Mouse (Mus musculus) midbrain, embryonic 12.5 days (tissue): ENCODE data around the gene Lcn2. TPM values are rescaled to one million over a fixed set of nuclear protein-coding genes. Genes with fewer than 3 reads are reported as not detected.
A peak's percentile ranks its signal among the peaks of the same experiment; 100 is the strongest.

ENCODE experiments used
- ATAC-seq: fragments of 200-750 bp; cut with Nextera tagmentation; 2 replicates; pipeline ENCODE4 v1.8.0; 2017; ENCODE audit warnings: low read depth, moderate TSS enrichment, moderate library complexity; ENCODE audit not compliant: low FRiP score
- H3K27ac ChIP-seq: fragments of 300-500 bp; sonication (generic); replicated peaks from 2 replicates; pipeline ENCODE4 v1.5.1; 2016; ENCODE audit warnings: mild to moderate bottlenecking
- H3K27me3 ChIP-seq: fragments of 300-500 bp; sonication (generic); 2 replicates; pipeline ENCODE4 v1.6.1; 2016; ENCODE audit warnings: mild to moderate bottlenecking
- H3K36me3 ChIP-seq: fragments of 300-500 bp; sonication (generic); 2 replicates; pipeline ENCODE4 v1.6.1; 2016
- H3K4me1 ChIP-seq: fragments of 300-500 bp; sonication (generic); 2 replicates; pipeline ENCODE4 v1.6.1; 2016
- H3K4me2 ChIP-seq: fragments of 300-500 bp; sonication (generic); replicated peaks from 2 replicates; pipeline ENCODE4 v1.6.1; 2016; ENCODE audit warnings: mild to moderate bottlenecking, moderate library complexity
- H3K4me3 ChIP-seq: fragments of 300-500 bp; sonication (generic); 2 replicates; pipeline ENCODE4 v1.5.1; 2016; ENCODE audit warnings: mild to moderate bottlenecking
- H3K9ac ChIP-seq: fragments of 300-500 bp; sonication (generic); replicated peaks from 2 replicates; pipeline ENCODE4 v1.6.1; 2016; ENCODE audit warnings: mild to moderate bottlenecking, moderate library complexity
- H3K9me3 ChIP-seq: fragments of 300-500 bp; sonication (generic); 2 replicates; pipeline ENCODE4 v1.6.1; 2016; ENCODE audit warnings: mild to moderate bottlenecking
- WGBS: fragments of 180-500 bp; shearing (Covaris S2); methylation state at CpG from one replicate; pipeline ENCODE4 v1.1.7; 2016; 5-methylcytosine and 5-hydroxymethylcytosine counted together
- polyA plus RNA-seq: library from polyadenylated mRNA; unstranded; fragments of >200 nt; fragmentation: Nextera tagmentation; extraction: Ambion mirVana; gene quantifications from 2 replicates; pipeline ENCODE4 v1.2.1, GENCODE M21; 2016

Lcn2 gene
- 0.60 TPM in 2 replicates for polyA plus RNA-seq

DNA sequence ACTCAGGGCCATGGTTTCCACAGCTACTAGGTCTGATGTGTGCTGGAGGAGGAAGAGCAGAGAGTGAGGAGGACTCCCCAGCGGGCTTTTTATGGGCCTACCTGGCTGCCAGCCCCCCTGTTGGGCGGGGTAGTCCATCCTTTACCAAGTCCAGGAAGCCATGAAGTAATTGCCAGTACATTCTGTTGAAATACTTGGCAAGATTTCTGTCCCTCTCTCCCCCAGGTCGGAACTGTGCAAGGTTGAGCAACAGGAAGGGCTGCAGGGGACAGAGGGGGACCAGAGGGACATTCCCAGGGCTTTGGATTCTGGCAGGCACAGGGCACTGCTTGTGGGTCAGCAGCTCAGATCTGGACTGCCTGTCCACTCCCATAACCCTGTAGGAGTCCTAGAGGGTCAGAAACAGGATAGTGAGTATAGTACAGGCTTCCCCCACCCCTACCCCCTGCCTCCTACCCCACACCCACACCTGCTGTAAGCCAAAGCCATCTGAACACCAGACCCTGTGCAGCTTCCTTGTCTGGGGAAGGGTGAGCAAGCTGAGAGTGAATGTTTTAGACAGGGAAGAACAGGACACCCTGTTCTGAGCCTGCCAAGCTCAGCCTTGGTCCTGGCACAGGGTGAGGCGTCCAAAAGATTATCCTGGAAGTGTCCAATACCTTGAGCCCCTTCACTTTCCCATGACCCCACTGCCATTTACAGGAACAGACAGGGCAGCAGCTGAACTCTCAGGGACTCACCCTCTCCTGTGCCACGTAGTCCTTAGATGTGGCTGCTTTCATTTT, at the start of gene Lcn2:
Gene Lcn2, minus strand, starts transcription at position 547 of the 785 bp plus-strand sequence.
- no peak within 1 kb of the TSS for H3K4me2 ChIP-seq
- no peak for ATAC-seq
- H3K27ac ChIP-seq, result no peak within 1 kb of the TSS
- H3K9me3 ChIP-seq, result no peaks in the 10 kb centered on the region
- no peak within 1 kb of the TSS for H3K4me3 ChIP-seq
- no peak within 1 kb of the TSS; the same call in 1 of the 2 replicates for H3K9ac ChIP-seq
- no peaks in the 10 kb centered on the region for H3K4me1 ChIP-seq
- no peaks in the 10 kb centered on the region for H3K36me3 ChIP-seq
- WGBS, result 63% methylated on average over 5 of the region's 5 CpGs
- H3K27me3 ChIP-seq, result peaks cover 41% of the 10 kb centered on the region

DNA sequence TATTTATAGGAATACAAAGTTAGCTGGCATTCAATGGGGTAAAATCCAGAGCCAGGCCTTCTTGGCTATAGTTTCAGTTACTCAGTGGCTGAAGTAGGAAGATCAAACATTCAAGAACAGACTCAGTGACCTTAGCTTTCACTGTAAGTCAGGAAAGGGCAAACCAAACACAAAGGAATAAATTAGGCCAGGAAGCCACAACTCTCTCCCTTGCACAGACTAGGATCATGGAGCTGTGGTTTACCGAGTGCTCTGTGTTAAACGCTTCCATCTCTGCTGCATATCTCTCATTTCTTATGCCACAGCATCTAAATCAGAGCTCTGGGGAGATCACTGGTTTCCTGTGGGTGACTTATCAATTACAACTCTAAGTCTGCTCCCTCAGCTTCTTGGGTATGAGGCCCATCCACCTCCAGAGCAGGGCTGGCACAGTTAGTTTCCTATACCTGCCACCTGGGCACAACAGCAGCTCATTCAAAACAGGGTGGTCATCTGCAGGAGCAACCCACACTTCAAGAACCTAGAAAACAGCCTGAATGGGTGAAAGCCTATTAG, 49.6 kb upstream of the Lcn2 start:
- WGBS, result 49% methylated on average over 2 of the region's 2 CpGs
- no peaks in the 10 kb centered on the region for H3K9me3 ChIP-seq
- ATAC-seq, result no peak
- peaks cover 40% of the 10 kb centered on the region for H3K4me1 ChIP-seq
- H3K4me2 ChIP-seq, result no peak overlapping the region
- no peaks in the 10 kb centered on the region for H3K27me3 ChIP-seq
- H3K4me3 ChIP-seq, result no peak overlapping the region
- H3K9ac ChIP-seq, result no peak overlapping the region; the same call in 1 of the 2 replicates
- H3K27ac ChIP-seq, result 0 out of 2 replicates have a peak overlapping the region, but pooled peaks have one; percentile 15
- no peaks in the 10 kb centered on the region for H3K36me3 ChIP-seq

DNA sequence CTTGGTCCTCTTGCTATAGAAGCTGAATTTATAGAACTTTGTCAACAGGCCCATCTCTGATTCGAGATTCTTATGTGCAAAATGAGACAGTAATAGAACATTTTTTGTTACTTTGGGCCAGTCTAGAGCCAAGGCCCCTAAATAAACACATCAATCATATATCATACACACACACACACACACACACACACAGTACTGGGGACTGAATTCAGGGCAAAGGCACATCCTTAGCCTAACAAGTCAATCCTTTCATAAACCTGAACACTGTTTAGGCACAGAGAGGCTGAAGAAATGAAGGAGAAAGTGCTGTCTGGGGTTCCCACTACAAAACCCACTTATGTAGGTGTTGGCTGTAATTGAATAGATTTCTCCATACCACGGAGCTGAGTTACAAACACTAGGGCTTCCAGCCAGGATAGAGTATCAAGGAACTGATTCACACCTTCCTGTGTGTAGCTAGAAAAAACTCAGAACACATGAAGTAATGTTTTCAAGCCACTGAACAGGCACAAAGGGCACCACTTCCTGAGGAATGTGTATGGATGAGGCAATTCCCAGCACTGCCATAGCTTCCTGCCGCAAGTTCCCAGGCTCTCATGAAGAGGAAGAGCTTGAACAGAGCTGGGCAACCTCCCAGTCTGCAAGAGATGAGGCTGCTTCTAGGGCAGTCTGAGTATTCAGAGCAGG, 48.8 kb upstream of the Lcn2 start:
- 60% methylated on average over 3 of the region's 3 CpGs for WGBS
- Histone ChIP-seq H3K4me2 (no peak overlapping the region), H3K9me3 (no peaks in the 10 kb centered on the region), H3K27ac (peak overlapping the region; percentile 36; the same call in 1 of the 2 replicates), H3K27me3 (no peaks in the 10 kb centered on the region), H3K9ac (no peak overlapping the region), H3K4me1 (peaks cover 40% of the 10 kb centered on the region), H3K36me3 (no peaks in the 10 kb centered on the region), H3K4me3 (no peak overlapping the region)
- no peak for ATAC-seq

DNA sequence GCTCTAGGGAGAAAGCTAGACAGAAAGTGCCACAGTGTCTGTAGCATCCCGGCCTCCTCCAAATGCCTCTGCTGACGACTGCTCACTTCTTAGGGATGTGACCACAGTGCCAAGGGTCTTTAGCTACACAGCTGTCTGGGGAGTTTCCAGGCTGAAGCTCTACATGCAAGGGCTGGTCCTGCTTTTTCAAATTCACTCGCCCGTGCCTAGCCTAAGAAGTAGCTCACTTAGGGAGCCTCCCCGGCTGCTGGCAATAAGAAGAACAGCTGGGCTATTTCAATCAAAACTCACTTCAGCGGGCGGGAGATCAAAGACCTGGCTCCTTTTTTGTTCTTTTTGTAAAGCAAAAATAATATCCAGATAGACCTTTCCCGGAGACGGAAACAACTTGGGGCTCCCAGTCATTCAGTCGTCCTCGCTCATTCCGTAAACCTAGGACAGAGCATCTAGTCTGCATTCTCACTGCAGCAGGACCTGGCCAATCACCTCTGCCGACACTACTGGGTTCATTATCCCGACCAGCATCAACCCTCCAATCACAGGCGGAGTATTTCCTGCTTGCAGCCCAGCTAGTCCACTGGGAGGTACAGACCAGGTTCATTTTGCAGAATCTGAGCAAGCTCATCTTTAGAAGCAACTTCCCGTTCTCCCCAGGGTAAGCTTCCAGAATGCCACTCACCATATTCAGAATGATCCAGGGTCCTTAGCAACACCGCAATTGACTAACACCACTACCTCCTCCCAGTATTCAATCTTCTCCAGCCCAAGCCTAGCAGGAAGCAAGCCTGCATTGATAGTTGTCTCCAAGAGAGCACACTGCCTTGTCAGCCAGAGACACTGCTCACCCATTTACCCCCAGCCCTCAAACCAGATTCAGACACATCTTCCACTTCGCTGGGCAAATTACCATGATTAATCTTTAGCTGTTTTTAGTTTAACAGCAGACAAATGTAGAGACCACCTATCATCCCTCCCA, 42.9 kb upstream of the Lcn2 start:
- H3K36me3 ChIP-seq, result 0 out of 2 replicates have a peak, but pooled peaks cover 6% of the 10 kb centered on the region
- H3K4me2 ChIP-seq, result peak overlapping the region; percentile 70
- no peaks in the 10 kb centered on the region for H3K9me3 ChIP-seq
- H3K9ac ChIP-seq, result peak overlapping the region; percentile 66
- no peaks in the 10 kb centered on the region for H3K27me3 ChIP-seq
- peak overlapping the region; percentile 53 for H3K4me3 ChIP-seq
- peaks cover 46% of the 10 kb centered on the region for H3K4me1 ChIP-seq
- ATAC-seq, result peak; percentile 97
- 7% methylated on average over 18 of the region's 18 CpGs for WGBS
- H3K27ac ChIP-seq, result peak overlapping the region; percentile 89

DNA sequence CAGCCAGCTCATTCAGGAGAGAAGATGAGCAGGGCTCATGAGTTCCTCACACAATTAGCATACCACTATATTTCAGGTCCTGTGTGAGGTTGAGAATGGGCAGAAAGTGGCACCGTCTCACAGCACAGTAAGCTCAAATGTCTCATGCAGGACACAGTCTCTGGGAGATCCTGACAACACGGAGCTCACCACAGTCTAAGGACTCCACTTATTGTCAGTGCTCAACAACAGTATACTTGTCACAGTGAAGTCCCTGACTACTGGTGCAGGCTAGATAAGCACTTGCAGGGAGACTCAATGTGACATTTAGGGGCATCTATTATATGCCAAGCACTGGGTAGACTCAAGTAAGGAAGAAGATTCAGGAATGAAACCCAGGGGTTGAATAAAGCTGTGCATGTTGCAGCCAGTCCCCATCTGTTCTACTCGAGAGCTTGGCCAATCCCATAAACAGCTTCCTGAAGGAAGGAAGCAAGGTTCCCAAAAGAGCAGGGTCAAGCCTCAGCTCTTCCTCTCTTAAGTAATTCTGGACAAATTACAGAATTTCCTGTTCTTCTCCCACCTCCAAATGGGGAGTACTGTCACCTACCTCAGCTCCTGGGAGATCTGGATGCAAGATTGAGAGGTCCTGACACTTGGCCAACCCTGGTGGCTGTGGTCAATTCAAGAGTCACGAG, 41.3 kb upstream of the Lcn2 start:
- Histone ChIP-seq H3K9ac (0 out of 2 replicates have a peak overlapping the region, but pooled peaks have one; percentile 32), H3K4me3 (peak overlapping the region; percentile 21), H3K27me3 (no peaks in the 10 kb centered on the region), H3K9me3 (no peaks in the 10 kb centered on the region), H3K4me2 (peak overlapping the region; percentile 70), H3K4me1 (peaks cover 55% of the 10 kb centered on the region), H3K27ac (peak overlapping the region; percentile 73; the same call in 1 of the 2 replicates), H3K36me3 (0 out of 2 replicates have a peak, but pooled peaks cover 6% of the 10 kb centered on the region)
- ATAC-seq, result no peak
- WGBS, result 70% methylated on average over 4 of the region's 4 CpGs

DNA sequence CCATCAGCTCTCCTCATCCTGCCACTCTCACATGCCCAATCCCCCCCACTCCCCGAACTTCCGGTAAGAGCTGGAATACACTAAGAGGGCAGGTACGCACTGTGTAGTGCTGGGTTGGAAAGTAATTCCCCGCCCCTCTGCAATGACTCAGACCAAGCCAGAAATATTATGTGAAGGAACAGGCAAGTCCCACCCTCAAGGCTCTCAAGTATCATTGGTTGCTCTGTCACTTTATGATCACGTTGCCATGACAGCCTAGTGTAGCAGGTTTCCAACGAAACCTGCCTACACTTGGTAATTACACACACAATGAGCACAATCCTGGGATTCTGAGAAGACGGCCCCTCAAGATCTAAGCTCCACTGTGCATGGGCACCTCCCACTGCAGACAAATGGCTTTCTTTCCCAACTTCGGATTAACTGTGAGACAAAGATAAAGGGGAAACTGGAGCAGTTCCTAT, 40.2 kb upstream of the Lcn2 start:
- ATAC-seq, result 0 out of 2 replicates have a peak, but pooled peaks have one; percentile 38
- H3K9ac ChIP-seq, result peak overlapping the region; percentile 32; the same call in 1 of the 2 replicates

DNA sequence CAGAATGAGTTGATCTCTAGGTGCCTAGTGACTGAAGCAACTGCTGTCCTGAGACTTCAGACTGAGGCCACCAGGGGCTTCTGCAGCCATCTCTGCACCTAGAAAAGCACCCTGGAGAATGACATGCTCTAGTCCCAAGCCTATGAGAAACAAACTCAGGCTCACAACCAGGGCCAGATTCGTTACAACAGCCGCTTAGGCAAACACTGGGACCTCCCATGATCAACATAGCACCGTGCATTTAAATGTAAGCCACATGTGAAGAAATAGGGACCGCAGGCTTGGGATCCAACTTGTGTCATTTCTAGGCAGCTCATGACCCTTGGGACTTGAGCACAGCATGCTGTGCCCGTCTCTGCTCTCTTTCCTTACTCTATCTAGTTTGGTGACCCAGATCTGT, 39.7 kb upstream of the Lcn2 start:
- peak overlapping the region; percentile 70 for H3K4me2 ChIP-seq
- H3K4me1 ChIP-seq, result peaks cover 69% of the 10 kb centered on the region
- no peaks in the 10 kb centered on the region for H3K27me3 ChIP-seq
- peak overlapping the region; percentile 73; the same call in 1 of the 2 replicates for H3K27ac ChIP-seq
- no peak overlapping the region for H3K4me3 ChIP-seq
- no peak for ATAC-seq
- WGBS, result 73% methylated on average over 5 of the region's 5 CpGs
- no peaks in the 10 kb centered on the region for H3K9me3 ChIP-seq
- H3K9ac ChIP-seq, result no peak overlapping the region
- 0 out of 2 replicates have a peak, but pooled peaks cover 6% of the 10 kb centered on the region for H3K36me3 ChIP-seq

More for the DNA sequence above, 40.2 kb upstream of the Lcn2 start:
- Histone ChIP-seq H3K9me3 (no peaks in the 10 kb centered on the region), H3K4me3 (peak overlapping the region; percentile 21), H3K27ac (peak overlapping the region; percentile 73), H3K36me3 (0 out of 2 replicates have a peak, but pooled peaks cover 6% of the 10 kb centered on the region), H3K4me1 (peaks cover 66% of the 10 kb centered on the region), H3K27me3 (no peaks in the 10 kb centered on the region), H3K4me2 (peak overlapping the region; percentile 70)
- WGBS, result 51% methylated on average over 8 of the region's 8 CpGs

DNA sequence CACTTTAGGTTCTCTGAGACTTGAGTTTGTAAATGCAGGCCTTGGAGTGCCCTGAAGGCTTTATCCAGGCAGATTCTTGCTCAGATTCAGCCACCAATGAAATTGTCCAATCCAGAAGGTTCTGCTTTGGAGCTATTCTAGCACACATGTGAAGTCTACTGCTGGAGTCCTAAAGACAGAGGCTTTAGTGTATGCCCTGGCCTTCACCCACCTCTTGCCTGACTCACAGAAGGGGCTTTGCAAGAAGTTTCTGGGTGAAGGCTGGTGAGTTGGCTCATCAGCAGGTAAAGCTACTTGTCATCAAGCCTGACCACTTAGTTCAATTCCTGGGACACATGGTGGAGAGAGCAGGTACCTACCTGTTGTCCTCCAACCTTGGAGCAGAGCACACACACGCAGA, 38.1 kb upstream of the Lcn2 start:
- Histone ChIP-seq H3K4me3 (no peak overlapping the region), H3K27me3 (no peaks in the 10 kb centered on the region), H3K36me3 (0 out of 2 replicates have a peak, but pooled peaks cover 11% of the 10 kb centered on the region), H3K9ac (no peak overlapping the region), H3K4me1 (peaks cover 63% of the 10 kb centered on the region), H3K4me2 (no peak overlapping the region), H3K9me3 (no peaks in the 10 kb centered on the region), H3K27ac (no peak overlapping the region)
- no peak for ATAC-seq
- 100% methylated on average over 1 of the region's 1 CpGs for WGBS

DNA sequence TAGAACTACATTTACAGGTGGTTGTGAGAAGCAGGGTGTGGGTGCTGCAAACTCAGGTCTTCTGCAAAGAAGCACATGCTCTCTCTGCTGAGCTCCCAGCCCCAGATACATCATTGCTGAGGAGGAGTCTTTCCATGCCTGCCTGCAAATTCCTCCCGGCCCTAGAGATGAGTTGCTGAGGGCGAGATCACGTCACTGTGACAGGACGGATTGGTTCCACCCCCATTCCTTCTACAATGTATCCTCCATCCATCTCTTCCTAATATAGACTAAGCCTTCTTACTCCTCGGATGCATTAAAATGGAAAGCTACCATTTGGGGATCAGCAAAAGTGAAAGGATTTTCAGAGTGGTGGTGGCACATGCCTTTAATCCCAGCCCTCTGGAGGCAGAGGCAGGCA, 37.5 kb upstream of the Lcn2 start:
- Histone ChIP-seq H3K4me1 (peaks cover 60% of the 10 kb centered on the region), H3K27me3 (no peaks in the 10 kb centered on the region), H3K9me3 (no peaks in the 10 kb centered on the region), H3K4me2 (no peak overlapping the region), H3K4me3 (no peak overlapping the region), H3K36me3 (peaks cover 16% of the 10 kb centered on the region), H3K27ac (no peak overlapping the region), H3K9ac (no peak overlapping the region)
- ATAC-seq, result no peak
- WGBS, result 73% methylated on average over 5 of the region's 5 CpGs

DNA sequence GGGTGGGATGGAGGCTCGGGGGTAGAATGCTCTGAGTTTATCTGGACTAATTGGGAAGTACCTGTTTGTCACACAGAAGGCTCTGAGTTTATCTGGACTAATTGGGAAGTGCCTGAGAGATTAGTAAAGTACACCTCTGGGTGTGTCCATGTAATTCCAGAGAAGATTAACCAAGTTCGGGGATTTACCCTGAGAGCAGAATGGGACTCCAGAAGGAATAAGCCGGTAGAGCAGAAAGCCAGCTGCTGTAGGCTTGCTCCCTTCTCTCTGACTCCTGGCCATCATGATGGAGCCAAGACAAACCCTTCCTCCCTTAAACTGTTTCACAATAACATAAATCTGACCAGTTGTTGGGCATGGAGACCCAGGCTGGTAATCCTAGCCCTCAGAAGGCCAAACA, 36.7 kb upstream of the Lcn2 start:
- Histone ChIP-seq H3K9ac (no peak overlapping the region), H3K4me3 (no peak overlapping the region), H3K4me2 (no peak overlapping the region), H3K9me3 (no peaks in the 10 kb centered on the region), H3K4me1 (peaks cover 52% of the 10 kb centered on the region), H3K27me3 (no peaks in the 10 kb centered on the region), H3K36me3 (peaks cover 24% of the 10 kb centered on the region), H3K27ac (peak overlapping the region; percentile 79)
- no peak for ATAC-seq
- 28% methylated on average over 3 of the region's 3 CpGs for WGBS
